Mouse (Mus musculus) heart, embryonic 12.5 days (tissue): ENCODE results near the gene Tmpo. TPM values are rescaled to one million over a fixed set of nuclear protein-coding genes. Genes with fewer than 3 reads are reported as not detected.

Experiments
- ATAC-seq: fragments of 200-750 bp; cut with Nextera tagmentation; 2 replicates; pipeline ENCODE4 v1.8.0; 2017; ENCODE audit warnings: moderate TSS enrichment, moderate library complexity; ENCODE audit not compliant: insufficient number of reproducible peaks, low FRiP score
- H3K27ac ChIP-seq: fragments of 300-500 bp; sonication (generic); 2 replicates; pipeline ENCODE4 v1.5.1; 2016; ENCODE audit warnings: mild to moderate bottlenecking, moderate library complexity; ENCODE audit not compliant: poor library complexity, severe bottlenecking
- H3K27me3 ChIP-seq: fragments of 300-500 bp; sonication (generic); replicated peaks from 2 replicates; pipeline ENCODE4 v1.6.1; 2016; ENCODE audit warnings: mild to moderate bottlenecking, moderate library complexity
- H3K36me3 ChIP-seq: fragments of 300-500 bp; sonication (generic); 2 replicates; pipeline ENCODE4 v1.6.1; 2016; ENCODE audit warnings: mild to moderate bottlenecking, moderate library complexity
- H3K4me1 ChIP-seq: fragments of 300-500 bp; sonication (generic); replicated peaks from 2 replicates; pipeline ENCODE4 v1.6.1; 2016; ENCODE audit warnings: mild to moderate bottlenecking
- H3K4me2 ChIP-seq: fragments of 300-500 bp; sonication (generic); 2 replicates; pipeline ENCODE4 v1.6.1; 2016; ENCODE audit warnings: mild to moderate bottlenecking, moderate library complexity
- H3K4me3 ChIP-seq: fragments of 300-500 bp; sonication (generic); 2 replicates; pipeline ENCODE4 v1.5.1; 2016; ENCODE audit warnings: mild to moderate bottlenecking
- H3K9ac ChIP-seq: fragments of 300-500 bp; sonication (generic); 2 replicates; pipeline ENCODE4 v1.6.1; 2016; ENCODE audit warnings: mild to moderate bottlenecking, moderate library complexity
- H3K9me3 ChIP-seq: fragments of 300-500 bp; sonication (generic); replicated peaks from 2 replicates; pipeline ENCODE4 v1.6.1; 2016; ENCODE audit warnings: mild to moderate bottlenecking, moderate library complexity
- WGBS: fragments of 180-500 bp; shearing (Covaris S2); methylation state at CpG from one replicate; pipeline ENCODE4 v1.1.7; 2016; 5-methylcytosine and 5-hydroxymethylcytosine counted together
- polyA plus RNA-seq: library from polyadenylated mRNA; unstranded; fragments of >200 nt; fragmentation: Nextera tagmentation; extraction: Ambion mirVana; gene quantifications from 2 replicates; pipeline ENCODE4 v1.2.1, GENCODE M21; 2016

Gene Tmpo
- polyA plus RNA-seq, 1 experiment from 2014 or later = 203 TPM

DNA sequence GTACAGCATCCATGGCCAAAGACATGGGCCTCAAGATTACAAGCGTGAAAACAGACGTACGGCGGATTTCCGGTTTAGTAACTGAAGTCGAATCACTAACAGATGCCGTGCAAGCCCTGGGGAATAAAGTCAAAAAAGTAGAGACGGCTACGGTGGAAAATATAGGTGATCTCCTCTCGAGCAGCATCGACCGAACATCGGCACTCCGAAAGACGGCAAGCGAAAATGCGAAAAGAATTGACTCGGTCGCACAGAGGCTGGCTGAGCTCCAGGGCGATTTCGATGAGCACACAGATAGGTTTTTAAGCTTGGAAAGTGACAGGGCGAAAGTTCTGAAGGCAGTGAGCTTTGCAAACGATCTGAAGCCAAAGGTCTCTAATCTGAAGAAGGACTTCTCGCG, 79.2 kb downstream of the Tmpo start:
- 93% methylated on average over 25 of the region's 25 CpGs for WGBS
- no peaks in the 10 kb centered on the region for H3K27me3 ChIP-seq
- peaks cover 29% of the 10 kb centered on the region for H3K36me3 ChIP-seq
- no peaks in the 10 kb centered on the region for H3K9me3 ChIP-seq
- H3K27ac ChIP-seq = no peak overlapping the region
- no peak overlapping the region for H3K4me3 ChIP-seq
- H3K4me1 ChIP-seq = no peaks in the 10 kb centered on the region
- no peak overlapping the region for H3K9ac ChIP-seq
- no peak overlapping the region for H3K4me2 ChIP-seq
- ATAC-seq = no peak

DNA sequence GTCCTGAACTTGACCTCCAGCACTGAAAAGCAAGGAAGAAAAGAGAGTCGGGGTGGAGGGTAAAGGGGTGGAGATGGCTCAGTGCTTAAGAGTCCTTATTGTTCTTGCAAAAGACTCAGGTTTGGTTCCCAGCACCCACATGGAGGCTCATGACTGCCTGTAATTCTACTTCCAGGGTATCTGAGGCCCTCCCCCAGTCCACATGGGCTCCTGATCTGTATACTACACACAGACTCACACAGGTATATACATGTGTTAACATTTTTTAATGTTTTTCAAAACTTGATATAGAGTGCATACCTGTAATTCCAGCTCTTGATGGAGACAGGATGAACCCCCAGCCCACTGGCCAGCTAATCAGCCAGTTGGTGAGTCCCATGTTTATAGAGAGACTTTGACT, 81.0 kb downstream of the Tmpo start:
- Histone ChIP-seq H3K27ac (no peak overlapping the region), H3K27me3 (no peaks in the 10 kb centered on the region), H3K4me1 (no peaks in the 10 kb centered on the region), H3K36me3 (peaks cover 38% of the 10 kb centered on the region), H3K9ac (no peak overlapping the region), H3K4me2 (no peak overlapping the region), H3K9me3 (no peaks in the 10 kb centered on the region), H3K4me3 (no peak overlapping the region)
- WGBS = 88% methylated on average over 1 of the region's 1 CpGs
- ATAC-seq = no peak

DNA sequence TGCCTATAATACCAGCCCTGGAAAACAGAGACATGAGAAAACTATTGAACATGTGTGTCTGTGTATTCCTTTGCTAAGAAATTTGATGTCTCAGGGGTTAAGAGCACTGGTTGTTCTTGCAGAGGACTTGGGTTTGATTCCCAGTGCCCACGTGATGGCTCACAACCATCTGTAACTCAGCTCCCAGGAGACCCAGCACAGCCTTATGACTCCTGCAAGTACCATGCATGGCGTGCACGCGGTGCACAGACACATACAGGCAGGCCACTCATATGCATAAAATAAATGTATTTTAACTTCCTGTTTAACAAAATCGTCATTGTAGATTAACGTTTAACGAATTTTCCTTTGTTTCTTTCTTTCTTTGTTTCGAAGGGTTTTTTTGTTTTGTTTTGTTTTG, 83.1 kb downstream of the Tmpo start:
- Histone ChIP-seq H3K36me3 (peaks cover 52% of the 10 kb centered on the region), H3K27me3 (no peaks in the 10 kb centered on the region), H3K9ac (no peak overlapping the region), H3K4me1 (no peaks in the 10 kb centered on the region), H3K27ac (no peak overlapping the region), H3K4me2 (no peak overlapping the region), H3K4me3 (no peak overlapping the region), H3K9me3 (no peaks in the 10 kb centered on the region)
- ATAC-seq = no peak
- 90% methylated on average over 8 of the region's 8 CpGs for WGBS

Other genes with a start within 250 kb of the Tmpo start
- gene Apaf1, start 98.5 kb downstream of the Tmpo start, polyA plus RNA-seq = 22.0 and 23.1 TPM in 2 replicates
- gene Ikbip, start 98.4 kb downstream of the Tmpo start, polyA plus RNA-seq = 46.7 and 49.6 TPM in 2 replicates
- gene Slc25a3, start 57.3 kb downstream of the Tmpo start, polyA plus RNA-seq = 782 and 785 TPM in 2 replicates